Mouse (Mus musculus): Measurements from ENCODE around the gene Gm45716. TPM values are rescaled to one million over a fixed set of nuclear protein-coding genes. Genes with fewer than 3 reads are reported as not detected.

The Gm45716 gene
- polyA plus RNA-seq, 1 experiment from 2014 or later = 48.7 TPM

GRCm38 (mm10) chr11:90232685-90233084 is 45.2 kb downstream of the Gm45716 start:
- Histone ChIP-seq H3K9me3 (ENCODE audit: low read length) (no peaks in the 10 kb centered on the region), H3K4me2 (ENCODE audit: low read depth, low read length) (no peak overlapping the region), H3K36me3 (replicated peaks; ENCODE audit: insufficient read depth, low read length) (no peaks in the 10 kb centered on the region), H3K4me1 (ENCODE audit: insufficient read depth) (peaks cover 21% of the 10 kb centered on the region), H3K27me3 (ENCODE audit: insufficient read depth, low read length) (no peaks in the 10 kb centered on the region), H3K27ac (ENCODE audit: low read depth) (no peak overlapping the region), H3K9ac (replicated peaks) (no peak overlapping the region), H3K4me3 (ENCODE audit: low read depth, low read length) (no peak overlapping the region)
- WGBS (ENCODE audit: insufficient replicate concordance) = 37% methylated on average over 4 of the region's 4 CpGs
- no peak for DNase-seq
- ATAC-seq = no peak
- no peak for TF ChIP-seq EP300 (IDR thresholded peaks at IDR 0.05; ENCODE audit: low read depth)
- no peak for TF ChIP-seq CTCF (IDR thresholded peaks at IDR 0.05; ENCODE audit: low read depth)

- Histone ChIP-seq H3K4me2 (ENCODE audit: low read depth, low read length) (no peak overlapping the region), H3K9me3 (ENCODE audit: low read length) (no peaks in the 10 kb centered on the region), H3K27me3 (ENCODE audit: insufficient read depth, low read length) (no peaks in the 10 kb centered on the region), H3K36me3 (replicated peaks; ENCODE audit: insufficient read depth, low read length) (no peaks in the 10 kb centered on the region), H3K27ac (ENCODE audit: low read depth) (no peak overlapping the region), H3K4me1 (ENCODE audit: insufficient read depth) (peaks cover 18% of the 10 kb centered on the region), H3K4me3 (ENCODE audit: low read depth, low read length) (no peak overlapping the region), H3K9ac (replicated peaks) (no peak overlapping the region)
- ATAC-seq = no peak
- TF ChIP-seq CTCF (IDR thresholded peaks at IDR 0.05; ENCODE audit: low read depth) (no peak), EP300 (IDR thresholded peaks at IDR 0.05; ENCODE audit: low read depth) (no peak)
- DNase-seq = no peak
- 62% methylated on average over 5 of the region's 5 CpGs for WGBS (ENCODE audit: insufficient replicate concordance)
Measured at GRCm38 (mm10) chr11:90235221-90235620, 47.7 kb downstream of the Gm45716 start.

- no peak overlapping the region for H3K27ac ChIP-seq (ENCODE audit: low read depth)
- H3K36me3 ChIP-seq (replicated peaks; ENCODE audit: insufficient read depth, low read length) = no peaks in the 10 kb centered on the region
- ATAC-seq = no peak
- no peak overlapping the region for H3K4me3 ChIP-seq (ENCODE audit: low read depth, low read length)
- no peaks in the 10 kb centered on the region for H3K27me3 ChIP-seq (ENCODE audit: insufficient read depth, low read length)
- no peak overlapping the region for H3K9ac ChIP-seq (replicated peaks)
- no peak for DNase-seq
- H3K4me2 ChIP-seq (ENCODE audit: low read depth, low read length) = no peak overlapping the region
- TF ChIP-seq CTCF (IDR thresholded peaks at IDR 0.05; ENCODE audit: low read depth) = no peak
- no peak for TF ChIP-seq EP300 (IDR thresholded peaks at IDR 0.05; ENCODE audit: low read depth)
- WGBS (ENCODE audit: insufficient replicate concordance) = 82% methylated on average over 5 of the region's 5 CpGs
- H3K4me1 ChIP-seq (ENCODE audit: insufficient read depth) = peaks cover 18% of the 10 kb centered on the region
- H3K9me3 ChIP-seq (ENCODE audit: low read length) = no peaks in the 10 kb centered on the region
Measured at GRCm38 (mm10) chr11:90237616-90238015, 50.1 kb downstream of the Gm45716 start.

DNA sequence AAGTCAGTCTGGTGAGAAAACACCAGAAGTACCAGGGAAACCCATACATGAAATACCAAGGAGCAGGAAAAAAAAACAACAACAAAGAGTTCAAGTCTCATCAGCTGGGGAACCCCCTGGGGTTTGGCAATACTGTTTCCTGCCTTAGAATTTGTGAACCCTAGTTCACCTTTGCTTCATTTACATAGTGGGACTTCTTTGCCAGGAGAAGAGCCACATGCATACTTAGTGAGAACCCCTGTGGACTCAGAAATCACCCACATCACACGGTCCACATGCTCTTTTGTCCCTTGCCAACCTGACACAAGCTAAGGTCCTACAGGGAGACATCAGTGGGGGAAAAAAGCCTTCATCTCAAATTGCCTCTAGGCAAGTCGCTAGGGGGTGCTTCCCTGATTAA is 51.2 kb downstream of the Gm45716 start:
- Histone ChIP-seq H3K4me3 (ENCODE audit: low read depth, low read length) (no peak overlapping the region), H3K9ac (replicated peaks) (no peak overlapping the region), H3K4me1 (ENCODE audit: insufficient read depth) (peaks cover 18% of the 10 kb centered on the region), H3K36me3 (replicated peaks; ENCODE audit: insufficient read depth, low read length) (no peaks in the 10 kb centered on the region), H3K9me3 (ENCODE audit: low read length) (no peaks in the 10 kb centered on the region), H3K27me3 (ENCODE audit: insufficient read depth, low read length) (no peaks in the 10 kb centered on the region), H3K4me2 (ENCODE audit: low read depth, low read length) (no peak overlapping the region), H3K27ac (ENCODE audit: low read depth) (no peak overlapping the region)
- WGBS (ENCODE audit: insufficient replicate concordance) = 62% methylated on average over 2 of the region's 2 CpGs
- TF ChIP-seq CTCF (IDR thresholded peaks at IDR 0.05; ENCODE audit: low read depth) (no peak), EP300 (IDR thresholded peaks at IDR 0.05; ENCODE audit: low read depth) (no peak)
- ATAC-seq (no peak), DNase-seq (no peak)

- peak; percentile 85 for ATAC-seq
- H3K9ac ChIP-seq (replicated peaks) = no peak overlapping the region
- WGBS (ENCODE audit: insufficient replicate concordance) = 20% methylated on average over 6 of the region's 6 CpGs
- H3K4me2 ChIP-seq (ENCODE audit: low read depth, low read length) = 0 out of 2 replicates have a peak overlapping the region, but pooled peaks have one; percentile 7
- H3K4me3 ChIP-seq (ENCODE audit: low read depth, low read length) = no peak overlapping the region
- H3K36me3 ChIP-seq (replicated peaks; ENCODE audit: insufficient read depth, low read length) = no peaks in the 10 kb centered on the region
- H3K27me3 ChIP-seq (ENCODE audit: insufficient read depth, low read length) = no peaks in the 10 kb centered on the region
- no peaks in the 10 kb centered on the region for H3K9me3 ChIP-seq (ENCODE audit: low read length)
- TF ChIP-seq EP300 (IDR thresholded peaks at IDR 0.05; ENCODE audit: low read depth) = peak; percentile 44; the same call in 1 of the 2 replicates
- TF ChIP-seq CTCF (IDR thresholded peaks at IDR 0.05; ENCODE audit: low read depth) = no peak
- H3K4me1 ChIP-seq (ENCODE audit: insufficient read depth) = peaks cover 22% of the 10 kb centered on the region
- H3K27ac ChIP-seq (ENCODE audit: low read depth) = peak overlapping the region; percentile 76
- DNase-seq = peak; percentile 60
Measured at GRCm38 (mm10) chr11:90240652-90241330, 53.3 kb downstream of the Gm45716 start.

- 56% methylated on average over 2 of the region's 2 CpGs for WGBS (ENCODE audit: insufficient replicate concordance)
- Histone ChIP-seq H3K4me1 (ENCODE audit: insufficient read depth) (peaks cover 22% of the 10 kb centered on the region), H3K9me3 (ENCODE audit: low read length) (no peaks in the 10 kb centered on the region), H3K9ac (replicated peaks) (no peak overlapping the region), H3K4me2 (ENCODE audit: low read depth, low read length) (no peak overlapping the region), H3K36me3 (replicated peaks; ENCODE audit: insufficient read depth, low read length) (no peaks in the 10 kb centered on the region), H3K27ac (ENCODE audit: low read depth) (no peak overlapping the region), H3K27me3 (ENCODE audit: insufficient read depth, low read length) (no peaks in the 10 kb centered on the region), H3K4me3 (ENCODE audit: low read depth, low read length) (no peak overlapping the region)
- DNase-seq (no peak), ATAC-seq (peak; percentile 25)
- TF ChIP-seq CTCF (IDR thresholded peaks at IDR 0.05; ENCODE audit: low read depth) = no peak
- no peak for TF ChIP-seq EP300 (IDR thresholded peaks at IDR 0.05; ENCODE audit: low read depth)
Measured at GRCm38 (mm10) chr11:90241874-90242273, 54.4 kb downstream of the Gm45716 start.
